In genomic region chr11:31551614-31552271, GRCm38 (mm10) we compare ENCODE assay signal across 13 mouse cellular contexts.
A peak's percentile ranks its signal among the peaks of the same experiment; 100 is the strongest.
DNase-seq lines count a peak whose midpoint lies in the region; ATAC-seq and TF ChIP-seq lines count a peak whose summit lies in the region.
"Had no signal": no experiment of that assay in that cellular context is flagged by ENCODE, and none has a peak within 500 bp of the region (broad histone marks: within the 10 kb centered on the region; RNA-seq: fewer than 3 reads in every experiment).

No protein-coding gene starts in this region.

- H3K27me3 ChIP-seq in heart, postnatal 0 days (ENCODE audit: control insufficient read depth, insufficient read depth, low read length), result no peaks in the 10 kb centered on the region
- H3K27me3 ChIP-seq in lung, embryonic 16.5 days (ENCODE audit: control insufficient read depth, insufficient read depth, low read depth, low read length), result no peaks in the 10 kb centered on the region
- H3K27me3 ChIP-seq in forebrain, embryonic 13.5 days, result no peaks in the 10 kb centered on the region
- H3K27me3 ChIP-seq: CH12.LX; embryonic facial prominence, embryonic 12.5 days; neural tube, embryonic 12.5 days had no signal

- H3K36me3 ChIP-seq in heart, postnatal 0 days (replicated peaks; ENCODE audit: control insufficient read depth, insufficient read depth, low read length), result no peaks in the 10 kb centered on the region
- no peaks in the 10 kb centered on the region for H3K36me3 ChIP-seq in lung, embryonic 16.5 days (ENCODE audit: control insufficient read depth, insufficient read depth, low read length)
- no peaks in the 10 kb centered on the region for H3K36me3 ChIP-seq in forebrain, embryonic 13.5 days (ENCODE audit: poor library complexity, severe bottlenecking)
- H3K36me3 ChIP-seq: embryonic facial prominence, embryonic 12.5 days; neural tube, embryonic 12.5 days had no signal

- H3K4me3 ChIP-seq in heart, postnatal 0 days (ENCODE audit: low read depth, low read length), result no peak overlapping the region
- no peak overlapping the region for H3K4me3 ChIP-seq in lung, embryonic 16.5 days (ENCODE audit: low read length)
- no peak overlapping the region for H3K4me3 ChIP-seq in forebrain, embryonic 13.5 days
- H3K4me3 ChIP-seq: embryonic facial prominence, embryonic 12.5 days; left cerebral cortex, adult 2 months; neural tube, embryonic 12.5 days had no signal

- TF ChIP-seq CTCF in heart, postnatal 0 days (IDR thresholded peaks at IDR 0.05; ENCODE audit: low read depth), result no peak

- peak overlapping the region; percentile 86 for H3K27ac ChIP-seq in heart, postnatal 0 days (ENCODE audit: low read depth)
- peak overlapping the region; percentile 83 for H3K27ac ChIP-seq in lung, embryonic 16.5 days (ENCODE audit: low read length)
- no peak overlapping the region for H3K27ac ChIP-seq in forebrain, embryonic 13.5 days
- H3K27ac ChIP-seq: embryonic facial prominence, embryonic 12.5 days; left cerebral cortex, adult 2 months; neural tube, embryonic 12.5 days had no signal

- no peak for DNase-seq in heart, postnatal 0 days (ENCODE audit: low spot score)
- DNase-seq in heart, postnatal 4 days, result no peak
- DNase-seq in lung, postnatal 25 days (ENCODE audit: low spot score), result no peak
- DNase-seq in embryo, embryonic 11 days, result peak; percentile 25
- DNase-seq in natural killer cell, adult 2 months (ENCODE audit: low spot score in 2 of 2), result no peak
- DNase-seq in cerebellum, postnatal 25 days, result no peak

- WGBS in heart, postnatal 0 days, result 58% methylated on average over 9 of the region's 10 CpGs
- WGBS in lung, embryonic 16.5 days, result 53% methylated on average over 10 of the region's 10 CpGs
- WGBS in forebrain, embryonic 13.5 days, result 57% methylated on average over 10 of the region's 10 CpGs

- H3K9ac ChIP-seq in heart, postnatal 0 days (replicated peaks; ENCODE audit: low read depth, low read length), result no peak overlapping the region
- no peak overlapping the region for H3K9ac ChIP-seq in lung, embryonic 16.5 days (ENCODE audit: low read length)
- no peak overlapping the region for H3K9ac ChIP-seq in forebrain, embryonic 13.5 days
- H3K9ac ChIP-seq: embryonic facial prominence, embryonic 12.5 days; neural tube, embryonic 12.5 days had no signal

- H3K9me3 ChIP-seq in heart, postnatal 0 days (replicated peaks; ENCODE audit: control insufficient read depth, low read length), result no peaks in the 10 kb centered on the region
- no peaks in the 10 kb centered on the region for H3K9me3 ChIP-seq in lung, embryonic 16.5 days (ENCODE audit: control insufficient read depth, low read length)
- H3K9me3 ChIP-seq in forebrain, embryonic 13.5 days (replicated peaks), result no peaks in the 10 kb centered on the region

- no peak for ATAC-seq in heart, postnatal 0 days (ENCODE audit: insufficient read depth, low read depth)
- no peak; the same call in none of the 2 replicates for ATAC-seq in lung, embryonic 16.5 days (ENCODE audit: low read depth)
- ATAC-seq in forebrain, embryonic 13.5 days, result peak; percentile 48; the same call in 1 of the 2 replicates

- H3K4me1 ChIP-seq in heart, postnatal 0 days (ENCODE audit: control insufficient read depth, insufficient read depth), result peaks cover 27% of the 10 kb centered on the region
- H3K4me1 ChIP-seq in lung, embryonic 16.5 days (replicated peaks; ENCODE audit: control insufficient read depth, insufficient read depth, low read length), result no peaks in the 10 kb centered on the region; the same call in none of the 2 replicates
- H3K4me1 ChIP-seq in forebrain, embryonic 13.5 days, result no peaks in the 10 kb centered on the region
- H3K4me1 ChIP-seq: neural tube, embryonic 12.5 days had no signal

- no peak overlapping the region for H3K4me2 ChIP-seq in heart, postnatal 0 days (ENCODE audit: low read depth, low read length)
- no peak overlapping the region for H3K4me2 ChIP-seq in lung, embryonic 16.5 days (ENCODE audit: low read depth, low read length)
- no peak overlapping the region for H3K4me2 ChIP-seq in forebrain, embryonic 13.5 days
- H3K4me2 ChIP-seq: embryonic facial prominence, embryonic 12.5 days; liver, embryonic 11.5 days; neural tube, embryonic 12.5 days had no signal

- TF ChIP-seq EP300 in heart, postnatal 0 days (IDR thresholded peaks at IDR 0.05; ENCODE audit: low read depth), result no peak
